ENCODE assay signal across 9 mouse cellular contexts in genomic region chr11:60338291-60338690, GRCm38 (mm10). TPM values are rescaled to one million over a fixed set of nuclear protein-coding genes. Genes with fewer than 3 reads are reported as not detected.
DNase-seq lines count a peak whose midpoint lies in the region; ATAC-seq and TF ChIP-seq lines count a peak whose summit lies in the region.
"Had no signal": no experiment of that assay in that cellular context is flagged by ENCODE, and none has a peak within 500 bp of the region (broad histone marks: within the 10 kb centered on the region; RNA-seq: fewer than 3 reads in every experiment).

No protein-coding gene starts in this region.

- no peak overlapping the region for H3K4me3 ChIP-seq in hindbrain, embryonic 10.5 days
- H3K4me3 ChIP-seq in hindbrain, embryonic 16.5 days (ENCODE audit: low read length) = no peak overlapping the region
- no peak overlapping the region for H3K4me3 ChIP-seq in MEL (ENCODE audit: control insufficient read depth in 1 of 2, insufficient read depth in 1 of 2, low read depth in 2 of 2, low read length in 2 of 2)
- no peak overlapping the region for H3K4me3 ChIP-seq in hindbrain, embryonic 13.5 days
- H3K4me3 ChIP-seq: embryonic facial prominence, embryonic 12.5 days had no signal

- 73% methylated on average over 4 of the region's 4 CpGs for WGBS in hindbrain, embryonic 10.5 days
- 77% methylated on average over 4 of the region's 4 CpGs for WGBS in hindbrain, embryonic 16.5 days
- WGBS in hindbrain, embryonic 13.5 days = 66% methylated on average over 4 of the region's 4 CpGs

- H3K79me2 ChIP-seq in MEL (ENCODE audit: control insufficient read depth, insufficient read depth, low read length, poor library complexity) = no peaks in the 10 kb centered on the region

- ATAC-seq in hindbrain, embryonic 16.5 days = no peak
- no peak for ATAC-seq in hindbrain, embryonic 13.5 days (ENCODE audit: low FRiP score)

- 0 out of 2 replicates have a peak, but pooled peaks cover 5% of the 10 kb centered on the region for H3K4me1 ChIP-seq in hindbrain, embryonic 10.5 days (replicated peaks)
- H3K4me1 ChIP-seq in hindbrain, embryonic 16.5 days (ENCODE audit: control insufficient read depth, insufficient read depth, low read depth, low read length) = peaks cover 8% of the 10 kb centered on the region
- H3K4me1 ChIP-seq in MEL (ENCODE audit: control insufficient read depth in 1 of 2, insufficient read depth in 2 of 2, low read length in 2 of 2) = no peaks in the 10 kb centered on the region
- peaks cover 6% of the 10 kb centered on the region for H3K4me1 ChIP-seq in hindbrain, embryonic 13.5 days (replicated peaks)

- no peaks in the 10 kb centered on the region for H3K9me3 ChIP-seq in hindbrain, embryonic 10.5 days
- no peaks in the 10 kb centered on the region for H3K9me3 ChIP-seq in hindbrain, embryonic 16.5 days (ENCODE audit: control insufficient read depth, low read length)
- no peaks in the 10 kb centered on the region for H3K9me3 ChIP-seq in MEL (replicated peaks; ENCODE audit: insufficient read depth, low read length)
- no peaks in the 10 kb centered on the region for H3K9me3 ChIP-seq in hindbrain, embryonic 13.5 days
- H3K9me3 ChIP-seq: embryonic facial prominence, embryonic 12.5 days had no signal

- no peak overlapping the region for H3K9ac ChIP-seq in hindbrain, embryonic 16.5 days (ENCODE audit: low read depth, low read length)
- no peak overlapping the region for H3K9ac ChIP-seq in MEL (ENCODE audit: control insufficient read depth, low read depth, low read length, poor library complexity, severe bottlenecking)
- no peak overlapping the region for H3K9ac ChIP-seq in hindbrain, embryonic 13.5 days
- H3K9ac ChIP-seq: embryonic facial prominence, embryonic 12.5 days had no signal

- no peaks in the 10 kb centered on the region for H3K27me3 ChIP-seq in hindbrain, embryonic 10.5 days (ENCODE audit: insufficient read depth, poor library complexity, severe bottlenecking)
- no peaks in the 10 kb centered on the region for H3K27me3 ChIP-seq in hindbrain, embryonic 16.5 days (replicated peaks; ENCODE audit: control insufficient read depth, insufficient read depth, low read length)
- no peaks in the 10 kb centered on the region for H3K27me3 ChIP-seq in MEL (ENCODE audit: control insufficient read depth in 1 of 2, insufficient read depth in 2 of 2, low read length in 2 of 2)
- no peaks in the 10 kb centered on the region for H3K27me3 ChIP-seq in hindbrain, embryonic 13.5 days
- H3K27me3 ChIP-seq: embryonic facial prominence, embryonic 12.5 days had no signal

- no peak for TF ChIP-seq EP300 in MEL (IDR thresholded peaks at IDR 0.05; ENCODE audit: low read depth in 1 of 2, low read length in 2 of 2)

- peak; percentile 41 for TF ChIP-seq RAD21 in MEL (IDR thresholded peaks at IDR 0.05; ENCODE audit: low read depth, low read length)

- H3K27ac ChIP-seq in hindbrain, embryonic 10.5 days = no peak overlapping the region
- no peak overlapping the region for H3K27ac ChIP-seq in hindbrain, embryonic 16.5 days (ENCODE audit: low read depth, low read length)
- H3K27ac ChIP-seq in MEL (ENCODE audit: control insufficient read depth, low read depth, low read length) = no peak overlapping the region
- no peak overlapping the region for H3K27ac ChIP-seq in hindbrain, embryonic 13.5 days
- H3K27ac ChIP-seq: embryonic facial prominence, embryonic 12.5 days had no signal

- peak; percentile 70 to 80 (median 78) for TF ChIP-seq CTCF in MEL (IDR thresholded peaks at IDR 0.05 in 2 of 3, conservative IDR thresholded peaks at IDR 0.05 in 1 of 3; ENCODE audit: control insufficient read depth in 1 of 3, insufficient read depth in 1 of 3, low read depth in 2 of 3, low read length in 3 of 3, poor library complexity in 1 of 3, severe bottlenecking in 1 of 3)

- H3K4me2 ChIP-seq in hindbrain, embryonic 16.5 days (ENCODE audit: low read length) = no peak overlapping the region
- H3K4me2 ChIP-seq in hindbrain, embryonic 13.5 days = no peak overlapping the region
- H3K4me2 ChIP-seq: embryonic facial prominence, embryonic 12.5 days had no signal

- H3K36me3 ChIP-seq in hindbrain, embryonic 10.5 days = no peaks in the 10 kb centered on the region
- 0 out of 2 replicates have a peak, but pooled peaks cover 3% of the 10 kb centered on the region for H3K36me3 ChIP-seq in hindbrain, embryonic 16.5 days (ENCODE audit: control insufficient read depth, insufficient read depth, low read length)
- H3K36me3 ChIP-seq in MEL (ENCODE audit: control insufficient read depth in 1 of 2, insufficient read depth in 2 of 2, low read length in 2 of 2) = no peaks in the 10 kb centered on the region
- H3K36me3 ChIP-seq in hindbrain, embryonic 13.5 days = peaks cover 10% of the 10 kb centered on the region
- H3K36me3 ChIP-seq: embryonic facial prominence, embryonic 12.5 days had no signal

- TF ChIP-seq POLR2A in MEL (IDR thresholded peaks at IDR 0.05; ENCODE audit: control insufficient read depth in 1 of 2, insufficient read depth in 1 of 2, low read depth in 1 of 2, low read length in 2 of 2, poor library complexity in 1 of 2) = no peak

- DNase-seq in hindbrain, embryonic 10.5 days (ENCODE audit: low spot score) = peak; percentile 30
- DNase-seq in A20 (ENCODE audit: low read depth, low spot score) (peak; percentile 64), MEL (ENCODE audit: low read depth, low spot score) (peak; percentile 52)
- DNase-seq in embryo, embryonic 10 days (ENCODE audit: low spot score) = peak; percentile 36
- DNase-seq in lung, postnatal 10 days = peak; percentile 61
- peak; percentile 69 for DNase-seq in testis, postnatal 10 days (ENCODE audit: low spot score)

TF ChIP-seq in MEL, 35 proteins besides CTCF, POLR2A, EP300 and RAD21:
- peak; percentile 77 for TF ChIP-seq SMC3 (IDR thresholded peaks at IDR 0.05; ENCODE audit: low read depth, low read length)
- no peak for TF ChIP-seq HCFC1 (IDR thresholded peaks at IDR 0.05; ENCODE audit: low read depth, low read length)
- TF ChIP-seq ZC3H11A (IDR thresholded peaks at IDR 0.05; ENCODE audit: low read depth, low read length) = 0 out of 2 replicates have a peak, but pooled peaks have one; percentile 15
TF ChIP-seq in MEL: peak in this region for 2.

RNA-seq across cellular contexts. Expression of gene Tom1l2, which starts 14.4 kb away (rescaled TPM):
- 21.6 and 30.7 TPM in 2 replicates for polyA plus RNA-seq in hindbrain, embryonic 10.5 days (2016; fragmentation: Nextera tagmentation; extraction: Ambion mirVana)
- polyA plus RNA-seq in hindbrain, embryonic 16.5 days (2015; fragmentation: Nextera tagmentation; extraction: Ambion mirVana) = 69.2 and 79.3 TPM in 2 replicates
- 6.6 and 6.8 TPM in 2 replicates for total RNA-seq in MEL (2012; rRNA removed)
- 10 to 100 TPM in 1 of 2 experiments, not detected in 1; 12.2 TPM for polyA plus RNA-seq in MEL (2012; ENCODE audit: insufficient read depth in 1 of 2, insufficient read length in 2 of 2, low read depth in 1 of 2, low replicate concordance in 2 of 2, missing spikeins in 1 of 2)
- polyA plus RNA-seq in hindbrain, embryonic 13.5 days (2015; fragmentation: Nextera tagmentation; extraction: Ambion mirVana) = 54.5 and 59.2 TPM in 2 replicates

RNA-seq across cellular contexts. Expression of gene Drc3, which starts 14.8 kb away (rescaled TPM):
- polyA plus RNA-seq in hindbrain, embryonic 10.5 days (2016; fragmentation: Nextera tagmentation; extraction: Ambion mirVana) = 2.8 and 6.0 TPM in 2 replicates
- 6.0 and 7.8 TPM in 2 replicates for polyA plus RNA-seq in hindbrain, embryonic 16.5 days (2015; fragmentation: Nextera tagmentation; extraction: Ambion mirVana)
- total RNA-seq in MEL (2012; rRNA removed) = 0.69 and 0.75 TPM in 2 replicates
- under 1 TPM in 1 of 2 experiments, not detected in 1; 0.91 TPM for polyA plus RNA-seq in MEL (2012; ENCODE audit: insufficient read depth in 1 of 2, insufficient read length in 2 of 2, low read depth in 1 of 2, low replicate concordance in 2 of 2, missing spikeins in 1 of 2)
- polyA plus RNA-seq in hindbrain, embryonic 13.5 days (2015; fragmentation: Nextera tagmentation; extraction: Ambion mirVana) = 6.3 and 7.9 TPM in 2 replicates
